Mouse (Mus musculus) cortical plate, adult 2 months (tissue): Measurements from ENCODE around the gene Olfr47.

ENCODE experiments used
- CTCF ChIP-seq: fragments of 200-500 bp; IDR thresholded peaks from 2 replicates; pipeline ENCODE4 v1.5.1; 2011; ENCODE audit warnings: mild to moderate bottlenecking, control low read depth, low read length; ENCODE audit not compliant: insufficient read depth; ENCODE audit errors: extremely low read depth
- POLR2A ChIP-seq: fragments of 200-500 bp; IDR thresholded peaks from 2 replicates; pipeline ENCODE4 v1.6.1; 2011; ENCODE audit warnings: mild to moderate bottlenecking, low read length, control low read depth; ENCODE audit not compliant: insufficient read depth; ENCODE audit errors: extremely low read depth

DNA sequence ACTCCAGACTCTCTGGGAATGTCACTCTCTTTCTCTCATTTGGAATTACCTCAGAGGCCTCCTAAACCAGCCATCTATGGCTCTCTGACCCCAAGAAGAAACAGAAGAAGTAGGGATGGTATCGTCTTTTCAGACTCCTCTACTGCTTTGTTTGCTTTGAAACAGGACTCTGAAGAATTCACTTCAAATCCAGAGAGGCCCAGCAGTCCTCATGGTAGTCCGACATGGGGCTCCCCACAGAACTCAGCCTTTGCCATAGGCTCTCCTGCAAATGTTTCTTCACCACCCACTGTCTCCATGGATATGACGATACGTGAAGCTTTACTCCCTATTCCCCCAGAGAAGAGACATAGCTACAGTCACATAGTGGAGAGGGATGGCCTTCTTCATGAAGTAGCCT, 42.8 kb downstream of the Olfr47 start:
- TF ChIP-seq CTCF (no peak), POLR2A (no peak)
